Mouse (Mus musculus) olfactory bulb, adult 2 months (tissue): ENCODE results near the gene Atp5b.

Experiments
- CTCF ChIP-seq: fragments of 200-500 bp; IDR thresholded peaks from 2 replicates; pipeline ENCODE4 v1.5.1; 2012; ENCODE audit warnings: low read depth, mild to moderate bottlenecking, low read length, moderate library complexity; ENCODE audit not compliant: insufficient read depth
- POLR2A ChIP-seq: fragments of 200-500 bp; IDR thresholded peaks from 2 replicates; pipeline ENCODE4 v1.6.1; 2012; ENCODE audit warnings: mild to moderate bottlenecking, low read depth, low read length, moderate library complexity; ENCODE audit not compliant: insufficient read depth

DNA sequence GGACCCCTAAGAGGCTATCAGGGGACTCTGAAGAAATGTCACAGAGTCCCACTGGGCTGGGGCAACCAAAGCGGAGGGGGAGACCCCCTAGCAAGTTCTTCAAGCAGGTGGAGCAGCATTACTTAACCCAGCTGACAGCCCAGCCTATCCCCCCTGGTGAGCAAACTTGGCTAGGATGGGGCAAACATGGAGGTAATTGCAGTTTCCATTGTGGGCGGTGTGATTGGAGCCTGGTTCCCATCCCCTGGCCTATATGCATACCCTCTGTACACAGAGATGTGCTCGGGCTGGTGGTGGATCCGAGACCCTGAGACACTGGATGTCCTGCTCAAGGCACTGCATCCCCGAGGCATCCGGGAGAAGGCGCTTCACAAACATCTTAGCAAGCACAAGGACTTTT, 40.8 kb downstream of the Atp5b start:
- TF ChIP-seq CTCF (no peak), POLR2A (no peak)
